Mouse (Mus musculus) forebrain, embryonic 11.5 days (tissue): Measurements from ENCODE around the gene 2610301B20Rik. TPM values are rescaled to one million over a fixed set of nuclear protein-coding genes. Genes with fewer than 3 reads are reported as not detected.
"Not testable (repeated sequence)": the region's sequence is repeated elsewhere in the genome, so short reads cannot be mapped to it uniquely, and the experiment has no call there.

ENCODE experiments used
- ATAC-seq: fragments of 200-750 bp; cut with Nextera tagmentation; replicated peaks from 2 replicates; pipeline ENCODE4 v1.8.0; 2017; ENCODE audit warnings: moderate TSS enrichment; ENCODE audit not compliant: low FRiP score
- DNase-seq: peaks from one replicate; pipeline ENCODE4 v3.0.0-alpha.2; 2017; ENCODE audit warnings: low spot score
- H3K27ac ChIP-seq: fragments of 300-500 bp; sonication (generic); 2 replicates; pipeline ENCODE4 v1.5.1; 2014; ENCODE audit warnings: low read depth, low read length
- H3K27me3 ChIP-seq: fragments of 300-500 bp; sonication (generic); 2 replicates; pipeline ENCODE4 v1.6.1; 2014; ENCODE audit warnings: mild to moderate bottlenecking, low read length, mixed read lengths; ENCODE audit not compliant: control insufficient read depth, insufficient read depth
- H3K36me3 ChIP-seq: fragments of 300-500 bp; sonication (generic); 2 replicates; pipeline ENCODE4 v1.6.1; 2014; ENCODE audit warnings: mild to moderate bottlenecking, low read length, moderate library complexity, mixed read lengths; ENCODE audit not compliant: control insufficient read depth, insufficient read depth
- H3K4me1 ChIP-seq: fragments of 300-500 bp; sonication (generic); replicated peaks from 2 replicates; pipeline ENCODE4 v1.6.1; 2014; ENCODE audit warnings: low read length, mixed read lengths; ENCODE audit not compliant: control insufficient read depth, insufficient read depth
- H3K4me2 ChIP-seq: fragments of 300-500 bp; sonication (generic); 2 replicates; pipeline ENCODE4 v1.6.1; 2014; ENCODE audit warnings: low read depth, mild to moderate bottlenecking, low read length, moderate library complexity, mixed read lengths; ENCODE audit not compliant: severe bottlenecking
- H3K4me3 ChIP-seq: fragments of 300-500 bp; sonication (generic); 2 replicates; pipeline ENCODE4 v1.5.1; 2014; ENCODE audit warnings: low read depth, low read length
- H3K9ac ChIP-seq: fragments of 300-500 bp; sonication (generic); 2 replicates; pipeline ENCODE4 v1.6.1; 2014; ENCODE audit warnings: low read length
- H3K9me3 ChIP-seq: fragments of 300-500 bp; sonication (generic); 2 replicates; pipeline ENCODE4 v1.6.1; 2016; ENCODE audit warnings: low read length, mixed read lengths; ENCODE audit not compliant: control insufficient read depth
- WGBS: fragments of 180-500 bp; shearing (Covaris S2); extraction: QIAGEN DNeasy Blood & Tissue Kit; methylation state at CpG from one replicate; pipeline ENCODE4 v1.1.7; 2014; 5-methylcytosine and 5-hydroxymethylcytosine counted together
- polyA plus RNA-seq: library from polyadenylated mRNA; unstranded; fragments of >200 nt; fragmentation: Nextera tagmentation; extraction: Ambion mirVana; gene quantifications from 2 replicates; pipeline ENCODE4 v1.2.1, GENCODE M21; 2014

Gene 2610301B20Rik
- polyA plus RNA-seq, 1 experiment from 2014 or later, result 48.2 TPM

GRCm38 (mm10) chr4:10860825-10861224 is 13.5 kb upstream of the 2610301B20Rik start:
- no peaks in the 10 kb centered on the region for H3K4me1 ChIP-seq
- H3K9me3 ChIP-seq, result no peaks in the 10 kb centered on the region
- H3K4me2 ChIP-seq, result no peak overlapping the region
- no peak overlapping the region for H3K9ac ChIP-seq
- H3K27ac ChIP-seq, result no peak overlapping the region
- ATAC-seq, result no peak
- H3K4me3 ChIP-seq, result no peak overlapping the region
- no peaks in the 10 kb centered on the region for H3K36me3 ChIP-seq
- WGBS, result 85% methylated on average over 3 of the region's 3 CpGs
- DNase-seq, result no peak
- H3K27me3 ChIP-seq, result no peaks in the 10 kb centered on the region

GRCm38 (mm10) chr4:10862882-10863281 is 11.4 kb upstream of the 2610301B20Rik start:
- 92% methylated on average over 2 of the region's 2 CpGs for WGBS
- H3K9ac ChIP-seq, ATAC-seq: not testable (repeated sequence)

GRCm38 (mm10) chr4:10872231-10872630 is 2.1 kb upstream of the 2610301B20Rik start:
- H3K27me3 ChIP-seq, result no peaks in the 10 kb centered on the region
- no peak overlapping the region for H3K9ac ChIP-seq
- peaks cover 3% of the 10 kb centered on the region; the same call in 1 of the 2 replicates for H3K4me1 ChIP-seq
- ATAC-seq (no peak), DNase-seq (no peak)
- no peak overlapping the region for H3K27ac ChIP-seq
- H3K9me3 ChIP-seq, result no peaks in the 10 kb centered on the region
- H3K4me2 ChIP-seq, result no peak overlapping the region
- WGBS, result 86% methylated on average over 5 of the region's 5 CpGs
- no peaks in the 10 kb centered on the region for H3K36me3 ChIP-seq
- no peak overlapping the region for H3K4me3 ChIP-seq

More at GRCm38 (mm10) chr4:10862882-10863281, 11.4 kb upstream of the 2610301B20Rik start:
- H3K4me3 ChIP-seq, H3K27ac ChIP-seq, H3K27me3 ChIP-seq, H3K9me3 ChIP-seq, H3K36me3 ChIP-seq, H3K4me1 ChIP-seq, DNase-seq, H3K4me2 ChIP-seq: not testable (repeated sequence)

GRCm38 (mm10) chr4:10872685-10873539 is 1.4 kb upstream of the 2610301B20Rik start:
- WGBS, result 31% methylated on average over 16 of the region's 16 CpGs
- Histone ChIP-seq H3K4me2 (peak overlapping the region; percentile 66), H3K4me1 (peaks cover 3% of the 10 kb centered on the region; the same call in 1 of the 2 replicates), H3K9me3 (no peaks in the 10 kb centered on the region), H3K9ac (peak overlapping the region; percentile 87), H3K4me3 (peak overlapping the region; percentile 63), H3K27ac (no peak overlapping the region), H3K27me3 (no peaks in the 10 kb centered on the region), H3K36me3 (no peaks in the 10 kb centered on the region)
- DNase-seq (no peak), ATAC-seq (no peak)

GRCm38 (mm10) chr4:10873549-10873919 is 764 bp upstream of the 2610301B20Rik start:
- ATAC-seq (peak; percentile 53), DNase-seq (no peak)
- Histone ChIP-seq H3K27me3 (no peaks in the 10 kb centered on the region), H3K27ac (peak overlapping the region; percentile 98; the same call in 1 of the 2 replicates), H3K36me3 (no peaks in the 10 kb centered on the region), H3K4me1 (peaks cover 3% of the 10 kb centered on the region; the same call in 1 of the 2 replicates), H3K9ac (peak overlapping the region; percentile 87), H3K9me3 (no peaks in the 10 kb centered on the region), H3K4me3 (peak overlapping the region; percentile 63), H3K4me2 (peak overlapping the region; percentile 66)
- 3% methylated on average over 8 of the region's 8 CpGs for WGBS

GRCm38 (mm10) chr4:10874718-10875121 is 422 bp downstream of the 2610301B20Rik start:
- peaks cover 3% of the 10 kb centered on the region; the same call in 1 of the 2 replicates for H3K4me1 ChIP-seq
- WGBS, result under 1% methylated on average over 33 of the region's 37 CpGs
- H3K27me3 ChIP-seq, result no peaks in the 10 kb centered on the region
- H3K9ac ChIP-seq, result peak overlapping the region; percentile 87
- peak overlapping the region; percentile 98 for H3K27ac ChIP-seq
- peak; percentile 87 for ATAC-seq
- peak overlapping the region; percentile 66 for H3K4me2 ChIP-seq
- H3K4me3 ChIP-seq, result peak overlapping the region; percentile 63
- no peaks in the 10 kb centered on the region for H3K36me3 ChIP-seq
- DNase-seq, result peak; percentile 84
- H3K9me3 ChIP-seq, result no peaks in the 10 kb centered on the region

- DNase-seq (no peak), ATAC-seq (no peak)
- Histone ChIP-seq H3K9me3 (no peaks in the 10 kb centered on the region), H3K4me3 (peak overlapping the region; percentile 63), H3K4me1 (peaks cover 3% of the 10 kb centered on the region; the same call in 1 of the 2 replicates), H3K36me3 (no peaks in the 10 kb centered on the region), H3K27me3 (no peaks in the 10 kb centered on the region), H3K27ac (peak overlapping the region; percentile 98; the same call in 1 of the 2 replicates), H3K4me2 (peak overlapping the region; percentile 66), H3K9ac (peak overlapping the region; percentile 87)
These were observed 1.1 kb downstream of the 2610301B20Rik start for GRCm38 (mm10) chr4:10875407-10875806.

GRCm38 (mm10) chr4:10877057-10877456 is 2.8 kb downstream of the 2610301B20Rik start:
- Histone ChIP-seq H3K36me3 (no peaks in the 10 kb centered on the region), H3K4me2 (no peak overlapping the region), H3K9ac (no peak overlapping the region), H3K4me1 (peaks cover 3% of the 10 kb centered on the region; the same call in 1 of the 2 replicates), H3K4me3 (no peak overlapping the region), H3K27ac (no peak overlapping the region), H3K27me3 (no peaks in the 10 kb centered on the region), H3K9me3 (no peaks in the 10 kb centered on the region)
- 97% methylated on average over 1 of the region's 1 CpGs for WGBS
- ATAC-seq (no peak), DNase-seq (no peak)
